Mouse (Mus musculus): Measurements from ENCODE around the gene Olfr159. TPM values are rescaled to one million over a fixed set of nuclear protein-coding genes. Genes with fewer than 3 reads are reported as not detected.

Gene Olfr159
- polyA plus RNA-seq (2012; rRNA removed; ENCODE audit: low replicate concordance): 0.13 TPM in 1 of 2 replicates, not detected in the other

GRCm38 (mm10) chr4:43770909-43771308 is at the start of gene Olfr159:
Olfr159 (minus strand) TSS chr4:43771009.

GRCm38 (mm10) chr4:43729794-43730550 is 40.8 kb downstream of the Olfr159 start, which contains the start of gene Spaar:
Spaar (plus strand) TSS chr4:43730034.

GRCm38 (mm10) chr4:43726995-43727394 is 43.8 kb downstream of the Olfr159 start, which contains the start of gene Hrct1:
Hrct1 (plus strand) TSS chr4:43727188.

Other genes with a start within 250 kb of the Olfr159 start
- 19.2 and 203 TPM in 2 replicates for gene Tpm2, start 247.2 kb downstream of the Olfr159 start, polyA plus RNA-seq (2012; rRNA removed; ENCODE audit: low replicate concordance)
- gene Creb3, start 208.7 kb downstream of the Olfr159 start, polyA plus RNA-seq (2012; rRNA removed; ENCODE audit: low replicate concordance): 63.4 and 86.6 TPM in 2 replicates
- gene Tln1, start 208.3 kb downstream of the Olfr159 start, polyA plus RNA-seq (2012; rRNA removed; ENCODE audit: low replicate concordance): 119 and 185 TPM in 2 replicates
- 73.9 and 79.3 TPM in 2 replicates for gene Rgp1, start 192.3 kb downstream of the Olfr159 start, polyA plus RNA-seq (2012; rRNA removed; ENCODE audit: low replicate concordance)
- 29.8 and 35.8 TPM in 2 replicates for gene Gba2, start 192.1 kb downstream of the Olfr159 start, polyA plus RNA-seq (2012; rRNA removed; ENCODE audit: low replicate concordance)
- 0.62 and 3.8 TPM in 2 replicates for gene Msmp, start 186.5 kb downstream of the Olfr159 start, polyA plus RNA-seq (2012; rRNA removed; ENCODE audit: low replicate concordance)
- gene Npr2, start 139.1 kb downstream of the Olfr159 start, polyA plus RNA-seq (2012; rRNA removed; ENCODE audit: low replicate concordance): 94.7 and 95.6 TPM in 2 replicates
- gene Spag8, start 117.4 kb downstream of the Olfr159 start, polyA plus RNA-seq (2012; rRNA removed; ENCODE audit: low replicate concordance): 0.69 and 1.1 TPM in 2 replicates
- gene Hint2, start 114.5 kb downstream of the Olfr159 start, polyA plus RNA-seq (2012; rRNA removed; ENCODE audit: low replicate concordance): 105 and 166 TPM in 2 replicates
- gene Tmem8b, start 102.0 kb downstream of the Olfr159 start, polyA plus RNA-seq (2012; rRNA removed; ENCODE audit: low replicate concordance): 14.5 and 16.6 TPM in 2 replicates
- gene Fam221b, start 101.9 kb downstream of the Olfr159 start, polyA plus RNA-seq (2012; rRNA removed; ENCODE audit: low replicate concordance): 0.07 and 0.10 TPM in 2 replicates
- not detected in 2 replicates for gene Olfr70, start 70.2 kb downstream of the Olfr159 start, polyA plus RNA-seq (2012; rRNA removed; ENCODE audit: low replicate concordance)
- gene Olfr71, start 60.8 kb downstream of the Olfr159 start, polyA plus RNA-seq (2012; rRNA removed; ENCODE audit: low replicate concordance): not detected in 2 replicates
- gene Hrct1, start 43.8 kb downstream of the Olfr159 start, polyA plus RNA-seq (2012; rRNA removed; ENCODE audit: low replicate concordance): 8.2 and 78.2 TPM in 2 replicates
- 3.1 and 20.2 TPM in 2 replicates for gene Spaar, start 41.0 kb downstream of the Olfr159 start, polyA plus RNA-seq (2012; rRNA removed; ENCODE audit: low replicate concordance)
- not detected in 2 replicates for gene Olfr156, start 52.9 kb upstream of the Olfr159 start, polyA plus RNA-seq (2012; rRNA removed; ENCODE audit: low replicate concordance)
- gene Olfr157, start 69.2 kb upstream of the Olfr159 start, polyA plus RNA-seq (2012; rRNA removed; ENCODE audit: low replicate concordance): 0.04 TPM in 1 of 2 replicates, not detected in the other
- gene Olfr155, start 80.6 kb upstream of the Olfr159 start, polyA plus RNA-seq (2012; rRNA removed; ENCODE audit: low replicate concordance): not detected in 2 replicates
- 8.0 and 33.4 TPM in 2 replicates for gene Reck, start 104.5 kb upstream of the Olfr159 start, polyA plus RNA-seq (2012; rRNA removed; ENCODE audit: low replicate concordance)
- 14.6 and 29.1 TPM in 2 replicates for gene Glipr2, start 186.4 kb upstream of the Olfr159 start, polyA plus RNA-seq (2012; rRNA removed; ENCODE audit: low replicate concordance)
- gene Ccin, start 212.5 kb upstream of the Olfr159 start, polyA plus RNA-seq (2012; rRNA removed; ENCODE audit: low replicate concordance): 0.11 and 0.22 TPM in 2 replicates
- gene Clta, start 233.4 kb upstream of the Olfr159 start, polyA plus RNA-seq (2012; rRNA removed; ENCODE audit: low replicate concordance): 139 and 199 TPM in 2 replicates

All from subcutaneous adipose tissue, adult 2 months (tissue).